Mouse (Mus musculus): Measurements from ENCODE around the gene Klk1.

Klk1 gene

GRCm38 (mm10) chr7:44254930-44255329, 29.8 kb downstream of the Klk1 start:
- DNase-seq = no peak

DNA sequence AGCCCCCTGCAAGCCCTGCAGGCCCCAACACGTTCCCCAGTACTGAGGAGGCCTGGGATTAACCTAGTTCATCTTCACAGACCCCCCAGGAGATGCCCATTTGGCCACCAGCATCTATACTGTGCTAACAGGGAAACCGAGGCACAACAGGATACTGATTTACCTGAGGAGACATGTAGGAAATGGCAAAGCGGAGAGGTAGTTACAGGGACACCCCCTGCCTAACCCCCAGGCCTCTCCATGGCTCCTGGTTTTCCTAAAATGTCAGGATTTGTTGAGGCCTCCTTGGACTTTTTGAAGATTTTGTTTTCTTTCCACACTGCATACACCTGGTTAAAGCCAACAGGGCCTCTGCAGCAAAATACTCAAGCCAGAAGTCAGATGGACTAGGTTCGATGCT, 32.1 kb downstream of the Klk1 start, which contains the start of gene Acp4:
Gene Acp4, minus strand, starts transcription at position 101 of the 400 bp plus-strand sequence.
- DNase-seq = no peak

DNA sequence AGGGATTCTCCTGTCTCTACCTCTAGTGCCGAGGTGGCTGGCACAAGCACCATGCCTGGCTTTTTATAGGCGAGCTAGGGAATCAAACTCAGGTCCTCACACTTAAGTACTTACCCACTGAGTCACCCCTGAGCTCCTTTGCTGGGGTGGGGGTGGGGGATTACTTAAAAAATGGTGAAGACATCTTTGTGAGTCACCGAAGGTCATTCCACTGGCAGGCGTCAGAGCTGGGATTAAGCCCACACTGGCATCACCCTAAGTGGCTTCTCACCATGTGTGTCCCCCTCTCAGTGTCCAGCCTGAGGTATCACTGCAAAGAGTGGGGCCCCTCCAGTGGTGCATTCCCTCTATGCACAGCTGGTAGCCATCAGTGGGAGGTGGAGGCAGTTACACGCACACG, 35.2 kb downstream of the Klk1 start:
- no peak for DNase-seq

DNA sequence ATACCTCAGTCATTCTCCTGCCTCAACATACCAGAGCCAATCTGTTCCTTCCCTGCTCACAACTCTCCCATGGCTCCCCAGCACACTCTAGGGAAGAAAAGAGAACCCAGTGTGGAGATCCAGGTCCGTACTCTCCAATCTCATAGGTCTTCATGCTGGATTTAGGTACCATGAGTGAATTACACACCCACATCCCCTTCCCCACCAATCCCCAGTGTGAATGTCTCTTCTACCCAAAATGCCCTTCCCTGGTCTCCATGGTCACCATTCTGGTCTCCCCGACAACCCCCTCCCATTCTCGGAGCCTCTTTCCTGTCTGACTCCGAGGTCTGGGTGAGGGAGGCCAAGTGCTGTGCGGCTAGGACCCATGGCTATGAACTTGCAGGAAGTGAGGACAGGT, 36.0 kb downstream of the Klk1 start, which contains the start of gene Gm15517:
Gene Gm15517, plus strand, starts transcription at position 301 of the 400 bp plus-strand sequence.
- no peak for DNase-seq

DNA sequence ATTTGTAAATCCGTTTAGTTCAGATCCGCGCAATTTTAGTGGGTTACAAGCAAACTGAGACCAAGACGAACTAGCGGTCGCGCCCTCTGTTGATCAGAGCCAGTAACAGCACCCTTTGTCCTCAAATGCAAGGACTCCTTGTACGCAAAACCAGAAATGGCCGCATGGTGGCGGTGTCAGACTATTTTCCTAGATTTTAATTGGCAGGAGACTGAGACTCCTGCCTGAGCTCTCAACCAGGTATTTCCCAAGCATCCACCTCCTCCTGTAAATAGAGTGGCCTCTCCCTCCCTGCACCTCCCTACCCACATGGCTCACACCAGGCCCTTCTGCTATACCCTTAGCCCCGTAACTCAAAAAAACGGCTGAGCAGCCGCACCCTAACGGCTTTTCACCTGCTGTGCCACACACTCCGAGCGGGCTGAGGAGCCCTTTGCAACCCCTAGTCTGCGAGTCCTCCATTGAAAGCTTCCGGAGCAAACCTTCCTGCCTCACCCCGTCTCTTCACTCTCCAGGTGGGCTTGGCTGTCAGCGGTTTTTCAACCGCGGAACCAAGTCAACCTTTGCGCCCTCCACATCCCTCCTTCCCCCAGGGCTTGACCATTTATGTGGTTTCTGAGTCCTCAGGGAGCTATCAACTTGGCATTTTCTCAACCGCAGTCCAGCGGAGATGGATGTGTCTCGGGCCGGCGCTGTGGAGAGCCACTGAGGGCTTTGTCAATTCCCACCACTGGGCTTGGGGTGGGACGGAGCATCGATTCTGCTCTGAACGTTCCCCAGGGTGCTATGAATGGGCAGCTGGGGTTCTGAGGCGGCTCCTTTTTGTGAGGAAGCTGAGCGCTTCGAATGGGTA, 37.9 kb downstream of the Klk1 start:
- DNase-seq = peak; percentile 89 to 98

GRCm38 (mm10) chr7:44268117-44268516, 43.0 kb downstream of the Klk1 start:
- DNase-seq = no peak

DNA sequence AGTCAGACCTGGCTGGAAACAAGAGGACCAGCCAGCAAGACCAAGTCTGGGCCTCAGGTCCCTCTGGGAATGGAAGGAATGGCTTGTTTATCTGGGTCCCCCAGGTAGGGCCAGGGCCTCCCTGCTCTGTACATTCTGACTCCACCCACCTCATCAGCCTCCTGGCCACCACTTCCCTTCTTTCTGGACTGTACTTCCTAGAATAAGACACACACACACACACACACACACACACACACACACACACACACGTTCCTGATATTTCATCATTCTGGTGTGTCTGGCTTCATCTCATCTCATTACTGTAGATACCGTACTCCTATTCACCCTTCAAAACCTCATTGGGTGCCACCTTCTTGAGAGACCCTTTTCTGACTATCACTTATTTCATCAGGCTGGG, 44.2 kb downstream of the Klk1 start:
- DNase-seq = no peak

GRCm38 (mm10) chr7:44271309-44271708, 46.1 kb downstream of the Klk1 start:
- no peak for DNase-seq

DNA sequence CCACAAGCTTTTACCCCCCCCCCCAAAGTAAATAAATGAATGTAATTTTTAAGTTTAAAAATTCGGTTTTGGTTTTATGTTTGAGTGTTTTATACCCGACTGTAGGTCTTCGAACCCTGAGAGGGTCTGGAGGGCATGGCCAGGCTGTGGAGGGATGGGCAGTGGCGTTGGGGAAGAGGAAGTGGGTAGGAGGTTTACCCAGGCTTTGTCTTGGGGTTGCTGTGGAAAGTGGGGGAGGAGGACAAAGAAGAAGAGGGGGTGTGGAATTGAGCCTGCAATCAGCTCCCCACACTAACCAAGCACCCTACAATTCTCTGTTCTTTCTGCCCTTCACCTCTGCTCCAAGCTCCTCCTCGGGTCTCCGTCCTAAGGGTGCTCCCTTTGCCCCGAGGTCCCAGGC, 47.4 kb downstream of the Klk1 start:
- no peak for DNase-seq

- no peak for DNase-seq
These were observed 48.3 kb downstream of the Klk1 start for GRCm38 (mm10) chr7:44273446-44273845.

- peak in 1 of 2 experiments; percentile 7 for DNase-seq
These were observed 48.9 kb downstream of the Klk1 start for GRCm38 (mm10) chr7:44274096-44274495.

- DNase-seq = no peak
These were observed 50.4 kb downstream of the Klk1 start for GRCm38 (mm10) chr7:44275546-44275945.

DNA sequence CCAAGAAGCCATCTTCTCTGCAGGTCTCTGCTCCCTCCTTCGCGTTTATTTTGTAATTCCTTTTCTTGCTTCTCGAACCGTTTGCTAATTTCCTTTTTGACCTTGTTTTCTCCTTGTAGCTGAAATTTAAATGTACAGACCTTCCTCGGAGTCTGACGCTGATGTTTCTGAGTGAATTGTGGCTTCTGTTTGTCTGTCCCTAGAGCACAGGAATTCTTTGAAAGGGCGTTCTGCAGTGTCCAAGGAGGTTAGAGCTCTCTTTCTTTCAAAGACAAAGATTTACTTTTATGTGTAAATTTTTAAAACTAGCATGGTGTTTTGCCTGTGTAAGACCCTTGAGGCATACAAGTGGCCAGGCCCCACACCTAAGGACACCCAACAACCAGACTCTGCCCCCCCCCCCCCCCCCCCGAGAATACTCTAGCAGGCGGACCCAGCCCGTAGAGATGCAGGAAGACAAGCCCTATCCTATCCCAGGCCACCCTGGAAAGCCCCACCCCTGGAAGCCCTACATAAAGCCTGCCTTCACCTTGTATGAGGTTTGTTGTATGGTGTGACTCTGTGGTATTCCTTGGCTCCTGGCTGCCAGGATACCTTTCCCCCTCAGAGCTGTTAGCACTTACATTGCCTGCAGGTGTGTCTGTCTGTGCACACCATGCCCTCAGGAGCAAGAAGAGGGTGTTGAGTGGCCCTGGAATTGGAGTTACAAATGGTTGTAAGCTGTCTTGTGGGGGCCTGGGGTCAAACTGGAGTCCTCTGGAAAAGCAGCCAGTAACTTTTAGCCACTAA, 51.5 kb downstream of the Klk1 start:
- DNase-seq = no peak

- DNase-seq = peak in 1 of 2 experiments; percentile 32
These were observed 52.1 kb downstream of the Klk1 start for GRCm38 (mm10) chr7:44277250-44277622.
